Mouse (Mus musculus) midbrain, embryonic 15.5 days (tissue): ENCODE measurements at regions not wholly inside any gene's neighbourhood (a gene's known extent, or its start where the extent isn't known, plus 50 kb on each side); places are given as distances from the start of the nearest gene placed in this dataset.
A peak's percentile ranks its signal among the peaks of the same experiment; 100 is the strongest.

ENCODE experiments used
- ATAC-seq: fragments of 200-750 bp; cut with Nextera tagmentation; replicated peaks from 2 replicates; pipeline ENCODE4 v1.8.0; 2017; ENCODE audit warnings: moderate TSS enrichment
- H3K27ac ChIP-seq: fragments of 300-500 bp; sonication (generic); 2 replicates; pipeline ENCODE4 v1.5.1; 2015; ENCODE audit warnings: mild to moderate bottlenecking, inconsistent platforms
- H3K27me3 ChIP-seq: fragments of 300-500 bp; sonication (generic); replicated peaks from 2 replicates; pipeline ENCODE4 v1.6.1; 2015; ENCODE audit warnings: inconsistent platforms
- H3K36me3 ChIP-seq: fragments of 300-500 bp; sonication (generic); replicated peaks from 2 replicates; pipeline ENCODE4 v1.6.1; 2015; ENCODE audit warnings: inconsistent platforms
- H3K4me1 ChIP-seq: fragments of 300-500 bp; sonication (generic); 2 replicates; pipeline ENCODE4 v1.6.1; 2015; ENCODE audit warnings: inconsistent platforms
- H3K4me2 ChIP-seq: fragments of 300-500 bp; sonication (generic); 2 replicates; pipeline ENCODE4 v1.6.1; 2015; ENCODE audit warnings: inconsistent platforms, mild to moderate bottlenecking, moderate library complexity
- H3K4me3 ChIP-seq: fragments of 300-500 bp; sonication (generic); 2 replicates; pipeline ENCODE4 v1.5.1; 2015; ENCODE audit warnings: mild to moderate bottlenecking, inconsistent platforms
- H3K9ac ChIP-seq: fragments of 300-500 bp; sonication (generic); 2 replicates; pipeline ENCODE4 v1.6.1; 2015; ENCODE audit warnings: mild to moderate bottlenecking, inconsistent platforms
- H3K9me3 ChIP-seq: fragments of 300-500 bp; sonication (generic); 2 replicates; pipeline ENCODE4 v1.6.1; 2016; ENCODE audit warnings: inconsistent platforms
- WGBS: fragments of 180-500 bp; shearing (Covaris S2); methylation state at CpG from one replicate; pipeline ENCODE4 v1.1.7; 2015; ENCODE audit warnings: mixed read lengths; 5-methylcytosine and 5-hydroxymethylcytosine counted together

GRCm38 (mm10) chr13:85773848-85774247, 272.9 kb downstream of the Cox7c start:
- ATAC-seq, result peak; percentile 81
- Histone ChIP-seq H3K4me1 (no peaks in the 10 kb centered on the region), H3K4me2 (no peak overlapping the region), H3K4me3 (no peak overlapping the region), H3K27ac (no peak overlapping the region), H3K27me3 (no peaks in the 10 kb centered on the region), H3K36me3 (no peaks in the 10 kb centered on the region), H3K9me3 (no peaks in the 10 kb centered on the region), H3K9ac (no peak overlapping the region)
- WGBS, result 65% methylated on average over 1 of the region's 1 CpGs

- Histone ChIP-seq H3K4me3 (no peak overlapping the region), H3K4me2 (no peak overlapping the region), H3K9ac (no peak overlapping the region), H3K9me3 (no peaks in the 10 kb centered on the region), H3K27me3 (no peaks in the 10 kb centered on the region), H3K4me1 (no peaks in the 10 kb centered on the region), H3K27ac (no peak overlapping the region), H3K36me3 (no peaks in the 10 kb centered on the region)
- ATAC-seq, result no peak
- 55% methylated on average over 3 of the region's 3 CpGs for WGBS
These were observed 275.6 kb downstream of the Cox7c start for GRCm38 (mm10) chr13:85771027-85771681.

GRCm38 (mm10) chr13:85770538-85770937, 276.2 kb downstream of the Cox7c start:
- Histone ChIP-seq H3K4me3 (no peak overlapping the region), H3K4me1 (no peaks in the 10 kb centered on the region), H3K9me3 (no peaks in the 10 kb centered on the region), H3K4me2 (no peak overlapping the region), H3K36me3 (no peaks in the 10 kb centered on the region), H3K27ac (no peak overlapping the region), H3K9ac (no peak overlapping the region), H3K27me3 (no peaks in the 10 kb centered on the region)
- no peak for ATAC-seq

DNA sequence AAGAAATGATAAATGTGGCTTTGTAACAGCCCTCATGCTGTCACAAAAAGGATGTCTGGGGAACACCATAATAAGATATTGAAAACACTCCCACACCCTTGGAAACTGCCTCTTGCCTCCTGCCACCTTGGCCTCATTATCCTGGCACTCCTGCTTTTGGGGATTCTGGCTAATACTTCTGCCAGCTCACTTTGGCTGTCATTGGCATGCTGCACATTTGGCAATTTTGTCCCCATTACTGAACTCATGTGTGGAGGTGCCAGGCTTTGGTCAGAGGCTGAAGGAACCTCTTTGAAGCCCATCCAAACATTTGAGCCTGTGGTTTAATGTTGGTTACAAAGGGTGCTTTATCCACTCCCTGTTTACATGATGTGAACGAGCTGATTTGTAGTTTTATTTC, 278.2 kb downstream of the Cox7c start:
- Histone ChIP-seq H3K36me3 (no peaks in the 10 kb centered on the region), H3K9ac (no peak overlapping the region), H3K4me1 (no peaks in the 10 kb centered on the region), H3K27ac (no peak overlapping the region), H3K4me3 (no peak overlapping the region), H3K4me2 (no peak overlapping the region), H3K27me3 (no peaks in the 10 kb centered on the region), H3K9me3 (no peaks in the 10 kb centered on the region)
- WGBS, result 55% methylated on average over 1 of the region's 1 CpGs
- no peak for ATAC-seq

GRCm38 (mm10) chr13:85724616-85725015, 322.1 kb downstream of the Cox7c start:
- Histone ChIP-seq H3K27me3 (no peaks in the 10 kb centered on the region), H3K9me3 (no peaks in the 10 kb centered on the region), H3K36me3 (no peaks in the 10 kb centered on the region), H3K27ac (no peak overlapping the region), H3K4me1 (no peaks in the 10 kb centered on the region), H3K9ac (no peak overlapping the region), H3K4me3 (no peak overlapping the region), H3K4me2 (no peak overlapping the region)
- ATAC-seq, result no peak
- WGBS, result 94% methylated on average over 3 of the region's 3 CpGs

- H3K9me3 ChIP-seq, result no peaks in the 10 kb centered on the region
- WGBS, result 93% methylated on average over 5 of the region's 5 CpGs
- no peaks in the 10 kb centered on the region for H3K27me3 ChIP-seq
- no peak for ATAC-seq
- no peaks in the 10 kb centered on the region for H3K36me3 ChIP-seq
- no peak overlapping the region for H3K9ac ChIP-seq
- H3K4me1 ChIP-seq, result no peaks in the 10 kb centered on the region
- no peak overlapping the region for H3K27ac ChIP-seq
- no peak overlapping the region for H3K4me2 ChIP-seq
- no peak overlapping the region for H3K4me3 ChIP-seq
These were observed 322.6 kb downstream of the Cox7c start for GRCm38 (mm10) chr13:85724105-85724504.

- no peaks in the 10 kb centered on the region for H3K27me3 ChIP-seq
- no peaks in the 10 kb centered on the region for H3K4me1 ChIP-seq
- H3K27ac ChIP-seq, result no peak overlapping the region
- H3K4me3 ChIP-seq, result no peak overlapping the region
- no peak for ATAC-seq
- WGBS, result 89% methylated on average over 3 of the region's 3 CpGs
- no peak overlapping the region for H3K4me2 ChIP-seq
- H3K9ac ChIP-seq, result no peak overlapping the region
- H3K9me3 ChIP-seq, result no peaks in the 10 kb centered on the region
- no peaks in the 10 kb centered on the region for H3K36me3 ChIP-seq
These were observed 326.4 kb downstream of the Cox7c start for GRCm38 (mm10) chr13:85720314-85720713.

DNA sequence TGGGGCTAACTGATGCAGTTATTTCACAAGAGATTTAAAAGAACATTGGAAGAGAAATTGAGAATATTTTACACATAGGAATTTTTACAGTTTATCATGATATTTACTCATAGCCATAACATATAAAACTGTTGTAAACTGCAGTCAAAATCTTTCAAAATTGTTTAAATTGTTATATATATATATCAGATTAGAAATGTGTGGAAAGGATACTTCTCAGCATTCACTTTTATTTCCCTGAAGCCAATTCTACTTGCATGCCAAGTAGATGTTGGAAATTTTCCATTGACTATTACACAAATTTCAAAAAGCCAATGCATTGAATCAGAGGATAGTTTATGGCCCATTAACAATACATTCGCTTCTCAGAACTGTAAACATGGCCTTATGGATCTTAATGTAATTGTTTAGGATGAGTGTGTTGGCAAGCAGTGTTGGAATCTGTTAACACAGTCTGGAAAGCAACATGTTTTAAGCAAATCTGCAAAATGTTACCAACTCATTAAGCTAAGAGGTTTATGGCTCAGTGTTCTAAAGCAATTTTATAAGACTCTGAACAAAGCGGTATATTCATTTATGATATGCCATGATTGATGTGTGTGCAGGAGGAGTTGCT, 330.7 kb downstream of the Cox7c start:
- Histone ChIP-seq H3K4me3 (no peak overlapping the region), H3K4me1 (no peaks in the 10 kb centered on the region), H3K36me3 (no peaks in the 10 kb centered on the region), H3K27ac (no peak overlapping the region), H3K4me2 (no peak overlapping the region), H3K9me3 (no peaks in the 10 kb centered on the region), H3K27me3 (no peaks in the 10 kb centered on the region), H3K9ac (no peak overlapping the region)
- 88% methylated on average over 2 of the region's 2 CpGs for WGBS
- ATAC-seq, result no peak

GRCm38 (mm10) chr13:85692374-85692773, 354.3 kb downstream of the Cox7c start:
- ATAC-seq, result no peak
- 45% methylated on average over 1 of the region's 1 CpGs for WGBS
- Histone ChIP-seq H3K9me3 (no peaks in the 10 kb centered on the region), H3K36me3 (no peaks in the 10 kb centered on the region), H3K4me1 (no peaks in the 10 kb centered on the region), H3K9ac (no peak overlapping the region), H3K4me2 (no peak overlapping the region), H3K4me3 (no peak overlapping the region), H3K27ac (no peak overlapping the region), H3K27me3 (no peaks in the 10 kb centered on the region)
